Mouse (Mus musculus) colon, adult 2 months (tissue): Measurements from ENCODE around the gene Gm11595. TPM values are rescaled to one million over a fixed set of nuclear protein-coding genes. Genes with fewer than 3 reads are reported as not detected.

ENCODE experiments used
- polyA plus RNA-seq: library from polyadenylated mRNA; depleted of rRNA; stranded (reverse); fragments of >200 nt; gene quantifications from 2 replicates; pipeline ENCODE4 v1.2.3, GENCODE M21; 2012; rRNA removed

Gene Gm11595
- not detected in 2 replicates for polyA plus RNA-seq

GRCm38 (mm10) chr11:99772813-99773212 is at the start of gene Gm11595:
Gene Gm11595 (minus strand): TSS chr11:99772913.

GRCm38 (mm10) chr11:99815566-99815965 is 42.9 kb upstream of the Gm11595 start, which contains the start of gene Gm11564:
Gene Gm11564 (minus strand): TSS chr11:99815666.

GRCm38 (mm10) chr11:99809792-99810191 is 37.1 kb upstream of the Gm11595 start, which contains the start of gene Krtap4-13:
Gene Krtap4-13 (minus strand): TSS chr11:99809892.

GRCm38 (mm10) chr11:99804346-99804745 is 31.6 kb upstream of the Gm11595 start, which contains the start of gene Gm11554:
Gene Gm11554 (minus strand): TSS chr11:99804446.

GRCm38 (mm10) chr11:99798832-99799231 is 26.1 kb upstream of the Gm11595 start, which contains the start of gene Gm11569:
Gene Gm11569 (minus strand): TSS chr11:99798932.

GRCm38 (mm10) chr11:99793367-99793766 is 20.7 kb upstream of the Gm11595 start, which contains the start of gene Gm11596:
Gene Gm11596 (minus strand): TSS chr11:99793467.

GRCm38 (mm10) chr11:99784900-99785299 is 12.2 kb upstream of the Gm11595 start, which contains the start of gene Krtap4-9:
Gene Krtap4-9 (plus strand): TSS chr11:99785200.

GRCm38 (mm10) chr11:99780604-99781003 is 7.9 kb upstream of the Gm11595 start, which contains the start of gene Krtap4-8:
Gene Krtap4-8 (minus strand): TSS chr11:99780704.

GRCm38 (mm10) chr11:99734190-99734589 is 38.5 kb downstream of the Gm11595 start, which contains the start of gene Gm14180:
Gene Gm14180 (minus strand): TSS chr11:99734290.

Other genes with a start within 250 kb of the Gm11595 start
- not detected in 2 replicates for gene Krt40, start 229.8 kb downstream of the Gm11595 start, polyA plus RNA-seq
- gene Krtap3-3, start 222.0 kb downstream of the Gm11595 start, polyA plus RNA-seq, result not detected in 2 replicates
- not detected in 2 replicates for gene Krtap3-2, start 216.1 kb downstream of the Gm11595 start, polyA plus RNA-seq
- not detected in 2 replicates for gene Gm11939, start 213.4 kb downstream of the Gm11595 start, polyA plus RNA-seq
- 3.7 and 4.5 TPM in 2 replicates for gene Krtap3-1, start 206.3 kb downstream of the Gm11595 start, polyA plus RNA-seq
- gene Krtap1-5, start 191.9 kb downstream of the Gm11595 start, polyA plus RNA-seq, result not detected in 2 replicates
- not detected in 2 replicates for gene Krtap1-4, start 189.3 kb downstream of the Gm11595 start, polyA plus RNA-seq
- not detected in 2 replicates for gene Krtap1-3, start 181.6 kb downstream of the Gm11595 start, polyA plus RNA-seq
- not detected in 2 replicates for gene Krtap9-3, start 174.8 kb downstream of the Gm11595 start, polyA plus RNA-seq
- not detected in 2 replicates for gene Gm11938, start 169.6 kb downstream of the Gm11595 start, polyA plus RNA-seq
- not detected in 2 replicates for gene Gm11937, start 162.7 kb downstream of the Gm11595 start, polyA plus RNA-seq
- gene Krtap2-4, start 158.1 kb downstream of the Gm11595 start, polyA plus RNA-seq, result not detected in 2 replicates
- 1.3 TPM in 1 of 2 replicates, not detected in the other for gene Gm11562, start 152.5 kb downstream of the Gm11595 start, polyA plus RNA-seq
- gene Krtap4-1, start 144.7 kb downstream of the Gm11595 start, polyA plus RNA-seq, result not detected in 2 replicates
- not detected in 2 replicates for gene Krtap4-2, start 137.8 kb downstream of the Gm11595 start, polyA plus RNA-seq
- gene Krtap4-7, start 128.8 kb downstream of the Gm11595 start, polyA plus RNA-seq, result not detected in 2 replicates
- not detected in 2 replicates for gene Gm11555, start 122.7 kb downstream of the Gm11595 start, polyA plus RNA-seq
- gene Gm11563, start 114.0 kb downstream of the Gm11595 start, polyA plus RNA-seq, result not detected in 2 replicates
- gene Krtap4-6, start 107.0 kb downstream of the Gm11595 start, polyA plus RNA-seq, result not detected in 2 replicates
- not detected in 2 replicates for gene Gm14190, start 82.2 kb downstream of the Gm11595 start, polyA plus RNA-seq
- gene Gm14180, start 38.6 kb downstream of the Gm11595 start, polyA plus RNA-seq, result not detected in 2 replicates
- not detected in 2 replicates for gene Krtap4-8, start 7.8 kb upstream of the Gm11595 start, polyA plus RNA-seq
- not detected in 2 replicates for gene Krtap4-9, start 12.3 kb upstream of the Gm11595 start, polyA plus RNA-seq
- not detected in 2 replicates for gene Gm11596, start 20.6 kb upstream of the Gm11595 start, polyA plus RNA-seq
- 0.33 TPM in 1 of 2 replicates, not detected in the other for gene Gm11569, start 26.0 kb upstream of the Gm11595 start, polyA plus RNA-seq
- not detected in 2 replicates for gene Gm11554, start 31.5 kb upstream of the Gm11595 start, polyA plus RNA-seq
- gene Krtap4-13, start 37.0 kb upstream of the Gm11595 start, polyA plus RNA-seq, result not detected in 2 replicates
- gene Gm11564, start 42.8 kb upstream of the Gm11595 start, polyA plus RNA-seq, result not detected in 2 replicates
- gene 2300003K06Rik, start 65.2 kb upstream of the Gm11595 start, polyA plus RNA-seq, result not detected in 2 replicates
- gene Krtap4-16, start 78.7 kb upstream of the Gm11595 start, polyA plus RNA-seq, result 0.13 TPM in 1 of 2 replicates, not detected in the other
- gene Gm11568, start 85.0 kb upstream of the Gm11595 start, polyA plus RNA-seq, result not detected in 2 replicates
- not detected in 2 replicates for gene Gm11559, start 91.6 kb upstream of the Gm11595 start, polyA plus RNA-seq
- not detected in 2 replicates for gene Krtap9-1, start 100.5 kb upstream of the Gm11595 start, polyA plus RNA-seq
- not detected in 2 replicates for gene Gm11567, start 106.3 kb upstream of the Gm11595 start, polyA plus RNA-seq
- gene Krtap31-1, start 135.0 kb upstream of the Gm11595 start, polyA plus RNA-seq, result not detected in 2 replicates
- not detected in 2 replicates for gene Gm11565, start 141.8 kb upstream of the Gm11595 start, polyA plus RNA-seq
- gene Krtap31-2, start 163.4 kb upstream of the Gm11595 start, polyA plus RNA-seq, result not detected in 2 replicates
- not detected in 2 replicates for gene Krtap9-5, start 175.6 kb upstream of the Gm11595 start, polyA plus RNA-seq
- not detected in 2 replicates for gene Krtap29-1, start 206.1 kb upstream of the Gm11595 start, polyA plus RNA-seq
- not detected in 2 replicates for gene Krtap16-1, start 213.7 kb upstream of the Gm11595 start, polyA plus RNA-seq
- 0.32 TPM in 1 of 2 replicates, not detected in the other for gene Krtap17-1, start 221.1 kb upstream of the Gm11595 start, polyA plus RNA-seq
- gene Krt33a, start 243.3 kb upstream of the Gm11595 start, polyA plus RNA-seq, result not detected in 2 replicates